Mouse (Mus musculus) G1E (cell line): ENCODE results near the gene Mknk1.

Experiments
- CTCF ChIP-seq: IDR thresholded peaks from 2 replicates; pipeline ENCODE4 v1.5.1; 2012; ENCODE audit warnings: low read depth, low read length, inconsistent platforms, mixed read lengths
- GATA1 ChIP-seq: IDR thresholded peaks from 2 replicates; pipeline ENCODE4 v1.6.1; 2012; ENCODE audit warnings: borderline replicate concordance, low read length, inconsistent platforms, mixed read lengths
- POLR2AphosphoS5 ChIP-seq: IDR thresholded peaks from 2 replicates; pipeline ENCODE4 v1.6.1; 2012; ENCODE audit warnings: low read depth, low read length, inconsistent platforms; ENCODE audit not compliant: insufficient replicate concordance
- TAL1 ChIP-seq: conservative IDR thresholded peaks from 2 replicates; pipeline ENCODE4 v1.6.1; 2012; ENCODE audit warnings: low read depth, low read length, inconsistent platforms, mixed read lengths

- TF ChIP-seq CTCF (no peak), TAL1 (no peak), GATA1 (no peak), POLR2AphosphoS5 (no peak)
Measured at GRCm38 (mm10) chr4:115863880-115864279, 24.9 kb downstream of the Mknk1 start.
